Mouse (Mus musculus) splenic B cell, adult 2 months (primary cell): ENCODE results near the gene Fbxo10.
A peak's percentile ranks its signal among the peaks of the same experiment; 100 is the strongest.

Experiments
- DNase-seq: peaks from one replicate; pipeline ENCODE4 v3.0.0-alpha.2; 2011; ENCODE audit warnings: low read depth, low spot score
- H3K27me3 ChIP-seq: 2 replicates; pipeline ENCODE4 v1.6.1; 2012; ENCODE audit warnings: mild to moderate bottlenecking, low read length, moderate library complexity, mixed read lengths; ENCODE audit not compliant: control insufficient read depth, poor library complexity, insufficient read depth, severe bottlenecking
- H3K36me3 ChIP-seq: 2 replicates; pipeline ENCODE4 v1.6.1; 2012; ENCODE audit warnings: mild to moderate bottlenecking, low read length, moderate library complexity, mixed read lengths; ENCODE audit not compliant: control insufficient read depth, poor library complexity, insufficient read depth, severe bottlenecking

The Fbxo10 gene

DNA sequence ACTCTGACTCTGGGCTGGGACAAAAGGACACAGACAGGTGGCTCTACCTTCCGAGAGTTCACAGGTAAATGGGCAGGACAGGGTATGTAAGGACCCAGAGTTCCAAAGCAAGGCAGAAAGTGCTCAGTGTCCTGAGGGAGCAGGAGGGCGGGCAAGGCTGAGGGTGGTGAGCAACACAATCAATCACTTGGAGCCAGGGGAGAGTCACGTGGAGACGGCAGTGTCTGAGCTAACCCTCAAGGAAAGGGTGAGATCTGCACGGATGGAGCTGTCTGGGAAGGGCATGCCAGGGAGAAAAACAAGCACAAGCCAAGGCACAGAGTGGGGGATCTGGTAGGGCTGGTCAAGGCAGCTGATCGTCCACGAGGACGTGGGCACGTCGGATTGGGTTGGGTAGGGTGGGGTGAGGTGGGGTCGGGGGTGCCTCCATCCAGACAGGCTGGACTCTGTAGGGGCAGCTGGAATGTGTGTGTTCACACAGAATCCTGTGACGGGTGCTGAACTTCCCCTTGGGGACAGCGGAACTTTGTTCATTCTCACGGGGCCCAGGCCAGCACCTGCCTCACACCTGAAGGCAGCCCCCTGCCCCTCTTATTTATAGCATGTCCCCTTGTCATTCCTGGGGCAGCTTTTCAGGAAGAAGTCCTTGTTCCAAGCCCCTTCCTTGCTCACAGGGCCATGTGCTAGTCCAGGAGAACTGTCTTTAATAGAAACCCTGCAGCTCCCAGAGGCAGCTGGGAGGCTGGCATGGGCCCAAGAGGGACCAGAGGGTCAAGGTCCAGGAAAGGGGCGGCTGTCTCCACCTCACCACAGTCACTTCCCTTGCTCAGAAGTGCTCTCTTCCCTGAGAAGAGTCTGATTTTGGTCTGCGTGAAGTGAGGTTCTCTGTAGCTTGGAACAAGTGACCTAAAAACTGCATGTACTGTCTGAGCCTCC lies 49.4 kb downstream of the Fbxo10 start:
- no peak for DNase-seq
- H3K36me3 ChIP-seq, result no peaks in the 10 kb centered on the region
- no peaks in the 10 kb centered on the region for H3K27me3 ChIP-seq

DNA sequence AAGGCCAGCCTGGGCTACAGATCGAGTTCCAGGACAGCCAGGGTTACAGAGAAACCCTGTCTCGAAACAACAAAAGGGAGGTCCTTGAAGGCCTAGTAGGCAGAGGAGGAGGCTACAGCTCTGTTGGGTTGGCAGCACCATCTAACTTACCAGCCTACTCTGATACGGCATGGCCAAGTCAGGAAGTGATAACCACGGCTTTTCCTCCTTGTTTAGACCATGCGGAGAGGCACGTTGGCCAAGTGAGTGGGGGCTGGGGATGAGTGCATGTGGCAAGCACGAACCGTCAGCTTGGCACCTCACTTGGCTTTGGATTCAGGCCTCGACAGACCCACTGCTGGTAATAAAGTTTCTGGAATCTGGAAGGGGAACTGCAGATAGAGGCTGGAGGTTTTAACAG lies 51.8 kb downstream of the Fbxo10 start:
- Histone ChIP-seq H3K36me3 (no peaks in the 10 kb centered on the region), H3K27me3 (no peaks in the 10 kb centered on the region)
- no peak for DNase-seq

DNA sequence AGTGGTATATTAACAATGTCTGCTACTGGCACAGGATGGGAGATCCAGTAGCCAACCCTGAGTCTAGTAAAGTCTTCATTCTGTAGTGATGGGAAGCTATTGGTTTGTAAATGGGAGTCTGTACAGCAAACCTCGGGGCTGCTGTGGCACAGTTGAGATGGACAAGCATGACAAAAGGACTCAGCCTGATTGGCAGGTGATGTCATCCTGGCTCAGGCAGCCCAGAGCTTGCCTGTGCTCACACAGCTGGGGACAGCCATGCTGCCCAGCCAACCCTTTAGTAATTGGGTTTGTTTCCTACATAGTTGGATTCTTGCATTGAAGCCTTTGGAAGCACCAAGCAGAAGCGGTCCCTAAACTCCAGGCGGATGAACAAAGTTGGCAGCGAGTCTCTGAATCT lies 57.9 kb downstream of the Fbxo10 start:
- no peak for DNase-seq
- H3K36me3 ChIP-seq, result peaks cover 7% of the 10 kb centered on the region; the same call in 1 of the 2 replicates
- H3K27me3 ChIP-seq, result no peaks in the 10 kb centered on the region

DNA sequence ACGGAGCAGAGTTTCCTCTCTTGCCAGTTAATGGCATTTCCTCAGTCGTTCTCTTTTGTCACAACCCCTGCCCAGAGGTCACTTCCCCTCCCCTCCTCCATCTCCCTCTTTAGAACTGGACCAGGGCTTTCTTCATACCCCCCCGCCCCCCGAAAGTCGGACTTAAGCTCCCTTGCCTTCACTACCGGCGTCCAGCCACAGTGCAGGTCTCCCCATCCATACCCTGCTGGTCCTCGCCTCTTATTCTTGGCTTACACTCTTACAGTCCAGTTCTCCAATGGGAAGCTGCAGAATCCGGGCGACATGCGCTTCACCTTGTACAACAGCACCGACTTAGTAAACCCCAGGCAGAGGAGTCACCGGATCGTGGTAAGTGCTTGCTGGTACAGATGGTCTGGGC lies 65.4 kb downstream of the Fbxo10 start:
- peaks cover 5% of the 10 kb centered on the region; the same call in 1 of the 2 replicates for H3K36me3 ChIP-seq
- H3K27me3 ChIP-seq, result no peaks in the 10 kb centered on the region
- peak; percentile 10 for DNase-seq

DNA sequence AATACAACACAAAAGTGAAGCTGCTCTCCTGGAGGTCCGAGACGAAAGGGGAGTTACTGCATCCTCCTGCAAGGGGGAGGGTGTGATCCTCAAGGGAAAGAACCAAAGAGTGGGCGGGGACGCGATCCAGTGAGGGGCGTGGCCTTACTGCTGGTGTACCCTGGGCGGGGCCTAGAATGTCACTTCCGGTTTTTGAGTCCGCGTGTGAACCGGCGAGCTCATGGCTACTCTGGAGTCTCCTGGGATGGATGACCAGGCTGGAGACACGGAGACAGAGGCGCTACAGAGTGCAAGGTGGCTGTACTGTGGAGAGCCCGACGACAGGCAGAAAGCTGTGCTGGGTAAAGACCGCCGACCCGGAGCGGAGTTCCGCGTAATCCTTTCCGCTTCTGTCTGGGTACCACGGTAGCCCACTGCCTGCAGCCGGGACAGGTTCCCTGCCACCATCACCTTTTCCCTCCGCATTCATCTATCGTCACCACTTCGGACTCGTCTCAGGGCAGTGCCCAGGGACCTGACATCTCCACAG lies 65.9 kb downstream of the Fbxo10 start, which contains the start of gene Polr1e:
TSS of gene Polr1e (plus strand) at position 132 of the 529 bp plus-strand sequence.
- no peaks in the 10 kb centered on the region for H3K27me3 ChIP-seq
- H3K36me3 ChIP-seq, result peaks cover 5% of the 10 kb centered on the region; the same call in 1 of the 2 replicates
- DNase-seq, result peak; percentile 94

DNA sequence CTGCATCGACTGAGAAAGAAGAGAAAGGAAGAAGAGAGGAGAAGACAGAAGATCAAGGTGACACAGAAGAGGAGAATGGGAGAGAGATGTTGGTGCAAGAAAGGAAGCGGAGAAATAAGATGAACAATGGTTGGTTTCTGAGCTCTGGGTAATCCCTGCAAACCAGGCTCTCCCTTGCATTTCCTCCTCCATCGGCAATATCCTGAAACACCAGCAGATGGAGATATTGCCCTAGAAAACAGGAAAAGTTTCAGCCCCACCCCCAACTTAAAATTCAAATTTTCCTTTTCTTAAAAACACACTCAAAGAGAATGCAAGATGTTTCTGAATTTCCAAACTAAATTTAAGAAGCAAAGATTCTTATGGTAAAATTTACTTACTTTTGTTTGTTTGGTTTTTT lies 68.8 kb downstream of the Fbxo10 start:
- peak; percentile 68 for DNase-seq
- H3K27me3 ChIP-seq, result no peaks in the 10 kb centered on the region
- H3K36me3 ChIP-seq, result no peaks in the 10 kb centered on the region

DNA sequence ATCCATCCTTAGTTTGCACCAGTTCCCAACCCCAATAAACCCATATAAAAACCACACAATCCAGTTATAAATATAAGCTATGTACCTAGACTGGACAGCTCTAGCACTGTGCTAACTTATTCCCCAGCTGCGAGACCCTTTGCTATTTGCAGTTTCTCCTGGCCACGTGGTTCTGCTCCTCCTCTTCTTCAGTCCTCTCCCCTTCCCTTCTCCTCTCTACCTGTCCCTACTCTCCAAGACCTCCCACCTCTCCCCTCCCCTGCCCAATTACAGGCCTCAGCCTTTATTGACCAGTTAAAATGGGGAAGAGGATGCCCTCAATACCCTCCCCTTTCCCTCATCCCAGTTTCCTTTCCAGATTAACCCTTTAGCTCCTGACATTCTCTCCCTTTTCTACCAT lies 70.9 kb downstream of the Fbxo10 start:
- Histone ChIP-seq H3K27me3 (no peaks in the 10 kb centered on the region), H3K36me3 (no peaks in the 10 kb centered on the region)
- DNase-seq, result no peak

DNA sequence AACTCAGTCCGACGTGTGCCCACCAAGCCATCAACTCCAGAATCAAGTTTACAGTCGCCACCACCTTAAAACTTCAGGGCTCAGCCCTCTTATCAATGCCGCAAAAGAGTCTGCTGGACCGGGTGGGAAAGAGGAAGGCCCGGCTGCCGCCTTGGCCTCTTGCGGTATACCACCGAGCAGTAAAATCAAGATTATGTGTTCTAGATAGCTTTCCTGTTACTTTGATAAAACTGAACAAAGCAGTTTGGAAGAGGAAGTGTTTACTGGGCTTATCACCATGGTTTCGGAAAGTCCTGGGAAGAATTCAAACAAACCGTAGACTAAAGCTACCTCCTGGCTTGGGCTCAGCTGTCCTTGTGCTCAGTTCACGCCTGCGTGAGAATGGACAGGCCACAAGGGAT lies 71.4 kb downstream of the Fbxo10 start:
- DNase-seq, result no peak
- no peaks in the 10 kb centered on the region for H3K27me3 ChIP-seq
- H3K36me3 ChIP-seq, result no peaks in the 10 kb centered on the region

DNA sequence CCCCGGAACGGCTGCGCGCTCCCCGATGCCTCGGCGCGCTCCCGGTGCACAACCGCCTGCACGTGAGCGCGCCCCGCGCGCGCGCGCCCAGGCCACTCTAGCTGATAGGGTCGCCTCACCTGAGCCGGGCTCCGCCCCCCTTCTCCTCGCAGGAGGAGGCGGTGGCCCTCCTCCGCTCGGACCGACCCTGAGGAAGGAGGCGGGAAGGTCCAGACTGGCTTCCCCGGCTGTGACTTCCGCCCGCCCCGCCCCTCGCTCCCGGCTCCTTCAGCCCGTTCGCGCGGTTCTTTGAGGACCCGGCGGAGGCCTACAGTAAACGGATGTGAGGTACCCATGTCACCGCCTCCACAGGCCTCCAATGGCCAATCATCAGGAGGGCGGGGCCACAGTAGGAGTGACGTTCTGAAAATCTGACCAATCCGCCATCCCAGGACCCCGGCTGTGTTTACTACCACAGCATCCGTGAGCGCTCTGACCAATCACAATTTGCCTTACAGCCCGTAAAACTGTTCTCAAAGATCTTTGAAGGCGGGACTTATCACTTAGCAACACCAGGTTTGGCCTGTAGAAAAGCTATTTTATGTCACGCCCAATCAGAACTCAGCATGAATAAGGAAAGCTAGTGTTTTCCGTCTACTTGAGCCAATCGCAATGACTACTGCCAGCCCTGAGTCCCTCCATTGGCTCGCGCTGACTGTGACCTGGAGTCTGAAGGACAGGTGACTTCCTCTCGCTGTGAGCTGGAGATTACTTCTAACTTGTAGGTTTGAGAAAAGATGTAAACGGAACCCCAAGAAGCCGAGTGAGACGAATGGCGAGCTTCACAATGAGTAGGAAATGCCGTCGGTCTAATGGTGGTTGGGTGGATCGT lies 72.1 kb downstream of the Fbxo10 start, which contains the start of gene Zbtb5:
TSS of gene Zbtb5 (minus strand) at position 308 of the 871 bp plus-strand sequence.
- H3K36me3 ChIP-seq, result no peaks in the 10 kb centered on the region
- peak; percentile 100 for DNase-seq
- H3K27me3 ChIP-seq, result no peaks in the 10 kb centered on the region

DNA sequence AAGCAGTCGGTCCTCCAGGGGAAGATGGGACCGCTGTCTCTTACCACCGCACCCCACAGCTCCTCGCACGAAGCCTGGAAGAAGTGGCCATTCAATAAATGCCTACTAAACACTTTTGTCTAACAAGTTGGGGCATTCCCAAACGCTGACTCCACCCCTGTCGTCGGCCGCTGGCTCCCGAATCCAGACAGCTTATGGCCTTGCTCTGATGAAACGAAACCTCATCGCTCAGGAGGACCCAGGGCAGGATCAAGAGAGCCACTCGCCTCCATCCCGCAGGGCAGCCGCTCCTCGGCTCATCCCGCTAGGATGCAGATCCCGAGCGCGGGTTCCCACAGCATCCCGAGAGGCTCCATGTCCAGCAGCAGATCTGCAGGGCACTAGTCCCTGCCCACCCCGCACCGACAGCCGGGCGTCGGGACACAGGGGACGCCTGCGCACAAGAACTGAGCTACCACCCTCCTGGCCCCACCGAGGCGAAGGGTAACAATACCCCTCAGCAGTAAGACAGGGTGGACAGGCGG lies 72.8 kb downstream of the Fbxo10 start:
- Histone ChIP-seq H3K27me3 (no peaks in the 10 kb centered on the region), H3K36me3 (no peaks in the 10 kb centered on the region)
- peak; percentile 53 for DNase-seq

DNA sequence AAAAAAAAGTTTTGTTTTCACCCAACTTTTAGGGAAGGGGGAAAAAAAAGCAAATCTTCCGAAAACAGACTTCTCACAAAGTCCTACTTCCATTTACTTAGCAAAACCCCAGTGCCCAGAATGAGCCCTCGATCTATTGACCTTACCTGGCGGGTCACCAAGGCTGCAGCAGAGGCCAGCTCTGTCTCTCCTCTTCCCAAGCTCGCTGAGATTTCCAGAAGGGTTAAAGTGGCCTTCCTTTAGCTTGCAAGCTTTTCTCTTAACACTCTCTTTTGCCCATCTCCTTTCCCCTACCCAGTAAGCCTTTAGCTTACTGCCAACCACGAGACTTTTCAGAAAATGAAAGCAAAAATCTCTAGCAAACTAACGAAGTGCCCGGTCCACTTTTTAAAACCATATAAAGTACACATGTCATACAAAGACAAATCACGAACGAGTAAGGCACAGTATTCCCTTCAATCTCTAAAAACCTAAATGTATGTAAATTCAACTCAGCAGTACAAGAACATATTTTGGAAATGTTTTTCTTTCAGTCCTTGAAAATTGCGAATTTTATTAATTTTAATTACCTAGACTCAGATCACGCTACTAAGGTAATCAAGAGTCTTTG lies 73.5 kb downstream of the Fbxo10 start:
- Histone ChIP-seq H3K36me3 (no peaks in the 10 kb centered on the region), H3K27me3 (no peaks in the 10 kb centered on the region)
- peak; percentile 10 for DNase-seq

DNA sequence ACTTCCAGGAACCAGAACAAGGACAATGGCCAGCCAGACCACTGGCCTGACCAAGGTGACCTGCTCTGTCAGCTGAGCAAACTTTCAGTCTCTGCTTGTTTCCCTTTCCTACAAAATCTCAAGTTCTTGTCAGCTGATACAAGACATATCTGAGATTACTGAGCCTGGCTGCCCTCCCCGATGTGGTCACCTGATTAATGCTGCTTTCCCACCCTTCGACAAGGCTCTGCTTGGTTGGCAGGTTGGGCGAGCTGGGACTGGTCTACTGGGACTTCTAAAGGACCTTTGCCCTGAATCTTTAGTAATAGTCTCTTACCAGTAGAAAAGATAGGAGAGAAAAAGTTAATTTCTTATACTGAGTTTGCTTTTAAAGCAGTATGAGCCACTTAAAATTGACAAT lies 79.0 kb downstream of the Fbxo10 start:
- H3K36me3 ChIP-seq, result 0 out of 2 replicates have a peak, but pooled peaks cover 2% of the 10 kb centered on the region
- H3K27me3 ChIP-seq, result no peaks in the 10 kb centered on the region
- no peak for DNase-seq

DNA sequence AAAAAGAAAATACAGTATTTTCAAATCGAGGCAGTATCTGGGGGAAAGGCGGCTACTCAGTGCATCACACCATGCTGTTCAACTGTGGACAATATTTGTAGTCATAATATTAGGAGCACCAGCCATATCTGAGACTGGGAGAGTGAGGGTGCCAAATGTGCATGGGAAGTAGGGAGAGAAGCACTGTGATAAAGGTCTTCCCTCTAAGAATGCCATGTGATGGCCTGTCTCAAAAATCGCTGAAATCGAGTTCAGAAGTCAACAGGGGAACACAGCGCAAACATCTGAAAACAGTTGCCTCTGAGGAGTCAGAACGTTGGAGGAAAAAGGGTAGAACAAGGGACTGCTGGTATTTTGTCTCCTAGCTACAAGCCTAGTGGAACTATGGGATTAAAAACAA lies 84.4 kb downstream of the Fbxo10 start:
- no peaks in the 10 kb centered on the region for H3K27me3 ChIP-seq
- DNase-seq, result no peak
- H3K36me3 ChIP-seq, result no peaks in the 10 kb centered on the region; the same call in 1 of the 2 replicates

DNA sequence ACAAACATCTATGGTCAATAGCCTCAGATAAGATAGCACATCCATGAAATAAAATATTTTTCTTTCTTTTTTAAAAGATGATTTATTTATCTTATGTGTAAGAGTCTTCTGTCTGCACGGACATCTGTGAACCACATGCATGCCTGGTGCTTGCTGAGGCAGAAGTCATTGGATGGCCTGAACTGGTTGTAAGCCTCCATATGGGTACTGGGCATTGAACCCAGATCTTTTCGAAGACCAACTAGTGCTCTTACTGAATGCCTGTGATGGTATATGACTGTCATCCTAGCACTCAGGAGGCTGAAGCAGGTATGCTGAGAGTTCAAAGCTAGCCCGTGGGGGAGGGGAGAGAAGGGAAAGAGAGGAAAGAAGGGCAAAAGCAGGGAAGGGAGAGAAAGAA lies 86.3 kb downstream of the Fbxo10 start:
- Histone ChIP-seq H3K36me3 (peaks cover 6% of the 10 kb centered on the region), H3K27me3 (no peaks in the 10 kb centered on the region)
- DNase-seq, result no peak
